Mouse (Mus musculus) E14TG2a.4 (cell line): ENCODE results near the gene Rbfox1.

Experiments
- CTCF ChIP-seq: conservative IDR thresholded peaks from 2 replicates; pipeline ENCODE4 v1.5.1; 2014; ENCODE audit warnings: low read length
- NANOG ChIP-seq: IDR thresholded peaks from 2 replicates; pipeline ENCODE4 v1.6.1; 2014; ENCODE audit warnings: borderline replicate concordance, low read length, mixed read lengths

DNA sequence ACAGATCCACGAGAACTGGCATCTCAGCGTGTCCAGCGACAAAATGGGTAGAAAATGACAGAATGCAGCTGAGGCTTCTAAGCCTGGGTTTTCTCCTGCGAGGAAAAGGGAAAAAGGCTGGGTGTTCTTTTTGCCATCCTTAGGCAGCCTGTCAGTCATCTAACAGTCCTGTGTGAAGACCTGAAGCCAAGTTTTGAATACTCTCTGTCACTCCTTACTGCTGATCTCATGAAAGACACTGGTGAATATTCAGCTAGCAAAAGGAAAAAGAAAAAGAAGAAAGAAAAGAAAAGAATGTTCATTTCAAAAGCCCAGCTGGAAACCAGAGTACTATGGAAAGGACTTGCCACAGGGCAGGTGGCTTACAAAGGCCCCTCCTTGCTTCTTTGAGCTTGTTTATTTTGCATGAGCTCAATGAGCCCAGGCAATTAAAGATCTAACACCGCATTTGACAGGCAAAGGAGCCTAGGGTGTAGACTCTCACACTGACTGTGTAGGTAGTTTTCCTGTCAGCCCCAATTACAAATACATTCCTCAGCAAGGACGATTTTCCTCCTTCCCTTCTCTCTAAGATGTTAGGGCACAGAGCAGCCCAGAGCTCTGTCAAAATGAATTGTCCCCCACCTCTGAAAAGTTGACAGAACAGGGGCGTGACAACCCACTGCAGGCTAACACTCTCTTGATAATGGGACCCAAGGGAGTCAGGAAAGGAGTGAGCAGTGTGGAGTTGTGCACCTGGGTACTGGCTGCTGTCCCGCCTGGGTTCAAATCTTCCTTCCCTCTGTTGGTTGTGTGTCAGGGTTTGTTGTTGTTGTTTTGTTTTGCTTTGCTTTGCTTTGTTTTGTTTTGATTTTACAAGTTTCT lies 1079.8 kb downstream of the Rbfox1 start:
- TF ChIP-seq CTCF (no peak), NANOG (peak; percentile 90)
